Mouse (Mus musculus): ENCODE results near the gene Marveld2.

Marveld2 gene

DNA sequence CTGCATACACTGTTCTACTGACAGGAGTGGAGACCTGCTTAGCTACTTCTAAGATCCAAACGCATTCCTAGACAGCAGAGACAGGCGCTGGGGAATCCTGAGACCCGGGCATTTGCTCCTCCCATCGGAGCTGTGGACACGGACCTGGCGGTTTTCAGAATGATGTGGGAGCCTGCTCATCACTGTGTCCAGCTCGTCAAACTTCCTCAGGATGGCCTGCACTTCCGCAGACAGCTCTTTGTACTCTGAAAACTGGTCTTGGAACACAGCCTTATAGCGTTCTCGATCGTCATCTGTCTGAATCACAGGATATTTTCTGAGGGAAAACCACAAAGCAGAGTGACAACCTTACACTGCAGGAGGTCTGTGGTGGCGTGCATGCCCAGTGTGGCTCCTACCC, 16.5 kb downstream of the Marveld2 start:
- DNase-seq (ENCODE audit: low spot score) = no peak

DNA sequence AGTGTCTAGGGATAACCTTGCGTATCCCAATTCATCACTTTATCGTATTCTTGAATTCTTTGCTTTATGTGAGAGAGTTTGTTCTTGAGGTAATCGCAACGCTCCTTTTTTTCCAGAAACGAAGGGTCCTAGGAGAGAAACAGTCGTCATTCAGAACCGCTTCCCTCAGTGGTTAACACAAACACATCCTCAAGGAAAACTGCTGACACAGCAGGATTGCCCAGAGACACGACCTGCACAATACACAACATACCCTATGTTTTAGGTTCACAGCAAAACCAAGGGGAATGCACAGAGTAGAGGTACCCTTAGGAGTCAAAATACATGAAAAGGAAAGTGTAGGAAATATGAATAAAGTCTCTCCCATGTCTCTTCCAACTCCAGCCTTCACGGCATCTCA, 19.5 kb downstream of the Marveld2 start:
- no peak for DNase-seq (ENCODE audit: low spot score)

DNA sequence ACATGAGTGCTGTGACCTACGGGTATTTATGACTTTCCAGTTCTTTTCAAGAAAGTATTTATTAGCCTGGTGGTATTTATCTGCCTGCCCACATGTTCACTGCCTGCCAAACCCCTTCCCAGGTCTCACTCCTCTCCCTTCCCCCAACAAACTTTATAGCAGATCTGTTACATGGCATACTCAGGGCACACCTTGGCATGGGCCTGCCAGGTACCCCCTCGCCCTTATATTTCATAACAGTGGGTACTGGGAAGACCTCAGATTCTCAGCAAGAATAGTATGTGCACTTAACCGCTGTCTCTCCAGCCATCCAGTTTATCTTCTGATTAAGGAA, 21.3 kb downstream of the Marveld2 start:
- no peak for DNase-seq (ENCODE audit: low spot score)

DNA sequence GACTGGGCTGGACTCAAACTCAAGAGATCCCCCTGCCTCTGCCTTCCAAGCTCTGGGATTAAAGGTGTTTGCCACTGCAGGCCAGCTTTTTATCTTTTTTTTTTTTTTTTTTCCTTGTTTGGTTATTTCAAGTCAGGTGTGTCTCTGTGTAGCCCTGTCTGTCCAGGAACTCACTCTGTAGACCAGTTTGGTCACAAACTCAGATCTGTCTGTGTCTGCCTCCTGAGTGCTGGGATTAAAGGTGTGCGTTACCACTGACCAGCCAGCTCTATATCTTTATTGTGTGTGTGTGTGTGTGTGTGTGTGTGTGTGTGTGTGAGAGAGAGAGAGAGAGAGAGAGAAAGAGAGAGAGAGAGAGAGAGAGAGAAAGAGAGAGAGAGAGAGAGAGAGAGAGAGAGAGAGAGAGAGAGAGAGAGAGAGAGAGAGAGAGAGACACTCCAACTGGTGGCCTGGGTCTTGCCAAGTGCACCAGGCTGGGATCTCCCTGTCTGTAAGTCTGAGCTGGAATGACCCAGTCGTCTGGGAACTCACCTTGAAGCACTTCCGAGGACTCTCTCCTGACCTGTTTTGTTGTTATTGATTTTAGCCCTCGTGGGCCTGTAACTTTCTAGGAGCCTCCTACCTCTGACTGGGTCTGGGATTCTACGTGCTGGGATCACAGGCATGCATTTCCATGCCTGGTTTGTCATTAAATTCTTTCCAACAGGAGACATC, 21.8 kb downstream of the Marveld2 start:
- DNase-seq (ENCODE audit: low spot score) = no peak

DNA sequence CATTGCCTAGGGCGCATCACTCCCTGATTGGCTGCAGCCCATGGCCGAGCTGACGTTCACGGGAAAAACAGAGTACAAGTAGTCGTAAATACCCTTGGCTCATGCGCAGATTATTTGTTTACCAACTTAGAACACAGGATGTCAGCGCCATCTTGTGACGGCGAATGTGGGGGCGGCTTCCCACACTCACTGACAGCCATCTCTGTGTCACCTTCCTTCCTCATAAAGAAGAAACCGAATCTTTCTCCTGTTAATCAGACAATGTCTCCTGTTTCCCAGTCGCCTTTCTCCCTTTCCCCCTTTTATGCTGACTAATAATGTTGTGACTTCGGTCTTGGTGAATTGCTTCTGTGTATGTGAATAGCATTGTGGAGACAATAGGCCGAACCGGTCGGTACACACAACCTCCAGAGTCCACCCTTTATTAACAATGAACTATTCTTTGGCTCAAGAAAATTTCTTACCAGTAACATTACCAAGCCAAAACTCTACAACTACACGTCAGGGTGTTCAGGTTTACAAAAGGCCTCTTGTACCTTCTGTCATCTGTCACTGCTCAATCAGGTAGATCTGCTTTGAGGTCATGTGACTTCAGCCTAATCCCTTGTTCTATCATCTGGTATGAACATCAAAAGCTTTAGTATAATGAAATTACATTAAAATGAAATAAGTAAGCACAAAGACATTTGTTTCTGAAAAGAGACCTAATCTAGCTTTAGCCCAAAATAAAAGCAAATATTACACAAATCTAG, 22.6 kb downstream of the Marveld2 start:
- DNase-seq (ENCODE audit: low spot score) = no peak

DNA sequence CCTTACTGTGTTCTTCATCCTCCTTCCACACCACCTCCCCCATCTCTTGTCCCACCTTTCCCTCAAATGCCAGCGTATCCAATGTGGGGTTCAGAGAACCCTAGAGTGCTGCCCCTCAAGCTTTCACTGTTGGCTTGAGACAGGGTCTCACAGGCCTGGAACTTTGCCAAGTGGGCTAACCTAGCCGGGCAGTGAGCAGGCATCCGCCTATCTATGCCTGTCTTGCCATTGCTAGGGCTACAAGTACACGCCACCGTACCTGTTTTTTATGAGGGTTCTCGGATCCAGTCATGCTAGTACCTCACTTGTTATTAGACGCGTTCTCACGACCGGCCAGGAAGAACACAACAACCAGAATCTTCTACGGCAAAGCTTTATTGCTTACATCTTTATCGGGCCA, 28.1 kb downstream of the Marveld2 start:
- DNase-seq (ENCODE audit: low spot score) = no peak

DNA sequence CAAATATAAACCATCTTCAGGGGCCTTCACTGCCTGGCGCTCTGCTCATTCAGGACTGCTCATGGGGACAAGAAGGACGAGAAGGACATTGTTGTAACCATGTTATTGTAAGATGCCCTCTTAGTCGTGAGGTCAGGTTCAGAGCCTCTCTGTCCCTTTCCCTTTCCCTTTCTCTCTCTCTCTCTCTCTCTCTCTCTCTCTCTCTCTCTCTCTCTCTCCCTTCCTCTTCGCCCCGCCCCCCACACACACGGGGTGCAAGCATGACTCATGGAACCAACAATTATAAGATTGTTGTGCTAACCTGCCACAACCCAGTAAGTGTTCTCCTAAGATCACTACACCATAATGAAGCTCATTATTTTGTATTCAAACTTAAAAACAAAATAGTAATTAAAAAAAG, 34.6 kb downstream of the Marveld2 start:
- DNase-seq (ENCODE audit: low spot score) = no peak

DNA sequence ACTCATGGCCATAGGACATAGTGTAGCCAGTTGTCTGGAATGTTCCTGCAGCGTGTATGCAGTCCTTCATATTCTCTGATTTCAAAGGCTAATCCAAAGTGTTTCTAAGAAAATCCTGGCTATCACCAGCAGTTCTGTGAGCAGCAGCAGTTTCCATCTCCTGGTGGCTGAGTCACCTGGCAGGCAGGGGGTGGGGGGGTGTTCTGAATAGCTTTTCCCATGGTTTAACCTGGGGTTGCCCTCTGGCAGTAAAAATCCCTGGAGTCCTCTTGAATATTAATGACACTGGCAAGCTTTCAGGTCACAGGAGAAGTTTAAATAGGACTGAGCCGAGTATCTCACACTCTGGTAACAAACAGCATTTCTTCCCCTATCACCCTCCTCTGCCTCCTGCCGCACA, 35.1 kb downstream of the Marveld2 start:
- no peak for DNase-seq (ENCODE audit: low spot score)

DNA sequence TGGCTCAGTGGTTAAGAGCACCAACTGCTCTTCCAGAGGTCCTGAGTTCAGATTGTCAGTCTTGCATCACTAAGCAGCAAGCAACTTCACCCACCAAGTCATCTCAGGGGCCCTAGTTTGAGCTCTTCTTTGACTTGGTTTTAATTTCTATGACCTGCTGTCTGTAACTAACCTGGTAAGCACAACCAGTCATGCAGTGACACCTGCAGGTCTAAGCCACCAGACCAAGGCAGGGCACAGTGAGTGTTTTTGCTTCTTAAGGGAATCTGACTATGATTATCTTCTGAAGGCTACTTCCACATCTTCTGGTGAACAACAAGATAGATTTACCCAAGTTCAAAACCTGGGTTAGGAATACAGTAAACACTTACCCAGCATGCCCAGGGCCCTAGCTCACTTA, 36.8 kb downstream of the Marveld2 start:
- DNase-seq (ENCODE audit: low spot score) = no peak

DNA sequence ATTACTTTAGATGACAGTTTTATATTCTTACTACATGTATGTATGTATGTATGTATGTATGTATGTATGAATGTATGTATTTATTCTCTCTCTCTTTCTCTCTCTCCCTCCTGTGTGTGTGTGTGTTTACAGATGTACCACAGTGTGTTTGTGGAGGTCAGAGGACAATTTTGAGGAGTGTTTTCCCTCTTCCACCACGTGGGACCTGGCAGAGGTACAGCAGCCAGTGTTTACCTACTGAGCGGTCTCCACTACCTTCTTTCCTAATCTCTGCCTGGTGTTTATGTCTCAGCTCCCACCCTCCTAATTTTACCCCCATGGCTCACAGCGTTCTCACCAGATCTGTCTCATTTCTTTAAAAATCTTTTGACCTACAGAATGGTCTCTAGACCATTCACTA, 37.6 kb downstream of the Marveld2 start:
- no peak for DNase-seq (ENCODE audit: low spot score)

DNA sequence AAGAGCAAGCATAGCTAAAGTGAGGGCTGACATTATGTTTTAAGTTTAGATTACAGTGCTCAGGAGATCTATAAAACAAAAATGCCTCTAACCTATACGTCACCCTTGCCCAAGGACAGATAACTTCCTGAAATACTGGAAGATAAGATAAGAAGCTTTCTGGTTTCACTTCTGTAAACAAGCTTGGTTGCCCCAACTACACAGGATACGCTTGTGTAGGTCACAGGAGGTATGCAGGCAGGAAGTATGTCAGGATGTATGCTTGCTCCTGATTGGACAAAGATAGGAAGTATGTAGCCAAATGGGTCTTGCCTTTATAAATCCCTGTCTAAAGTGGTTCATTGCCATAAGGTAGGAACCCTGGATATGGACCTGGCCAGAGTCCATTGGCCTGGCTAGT, 40.8 kb downstream of the Marveld2 start:
- DNase-seq (ENCODE audit: low spot score) = no peak

DNA sequence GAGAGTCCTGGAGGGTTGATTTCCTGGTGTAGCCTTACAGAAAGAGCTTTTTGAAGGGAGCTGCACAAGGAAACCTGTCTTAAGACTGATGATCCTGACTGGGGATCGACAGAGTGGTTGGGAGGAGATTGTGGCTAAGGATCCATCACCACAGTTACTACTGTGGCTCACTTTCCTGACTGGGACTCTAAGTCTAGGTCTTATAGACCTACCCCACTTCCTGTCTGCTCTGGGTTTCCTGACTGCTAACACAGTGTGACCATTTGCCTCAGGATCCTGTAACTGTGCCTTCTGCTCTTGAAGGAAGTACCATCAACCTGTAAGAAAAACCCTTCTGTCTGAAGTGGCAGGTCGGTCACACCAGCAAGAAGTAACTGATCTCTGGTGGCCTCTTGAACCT, 46.1 kb downstream of the Marveld2 start:
- no peak for DNase-seq (ENCODE audit: low spot score)

DNA sequence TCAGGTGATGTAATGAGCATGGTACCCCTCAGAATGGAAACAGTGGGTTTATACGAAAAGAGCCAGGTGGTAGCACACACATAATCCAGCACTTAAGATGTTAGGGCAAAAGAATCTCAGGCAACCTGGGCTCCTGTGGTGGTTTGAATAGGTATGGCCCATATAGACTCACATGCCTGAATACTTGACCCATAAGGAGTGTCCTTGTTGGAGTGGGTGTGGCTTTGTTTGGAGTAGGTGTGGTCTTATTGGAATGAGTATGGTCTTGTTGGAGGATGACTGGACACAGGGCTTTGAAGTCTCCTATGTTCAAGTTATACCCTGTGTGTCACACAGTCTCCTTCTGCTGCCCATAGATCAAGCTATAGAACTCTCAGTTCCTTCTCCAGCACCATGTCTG, 48.4 kb downstream of the Marveld2 start:
- no peak for DNase-seq (ENCODE audit: low spot score)

DNA sequence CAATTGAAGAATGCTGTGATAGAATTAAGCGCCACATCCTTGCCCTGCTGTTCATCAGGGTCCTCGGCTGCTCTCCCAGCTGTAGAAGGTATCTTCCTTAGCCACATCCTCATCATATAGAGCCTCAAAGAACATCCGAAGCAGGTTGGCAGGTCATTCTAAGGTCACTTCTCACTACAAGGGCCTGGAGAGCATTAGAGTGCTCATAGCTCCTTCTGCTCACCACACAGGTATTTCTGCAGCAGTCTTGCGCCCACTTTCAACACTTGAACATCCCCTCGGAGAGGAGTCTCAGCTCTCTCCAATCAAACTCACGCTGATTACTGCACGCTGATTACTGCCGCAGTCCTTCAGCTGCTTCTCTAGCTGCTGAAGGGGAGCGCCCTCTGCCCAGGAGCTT, 57.3 kb downstream of the Marveld2 start:
- DNase-seq (ENCODE audit: low spot score) = no peak

DNA sequence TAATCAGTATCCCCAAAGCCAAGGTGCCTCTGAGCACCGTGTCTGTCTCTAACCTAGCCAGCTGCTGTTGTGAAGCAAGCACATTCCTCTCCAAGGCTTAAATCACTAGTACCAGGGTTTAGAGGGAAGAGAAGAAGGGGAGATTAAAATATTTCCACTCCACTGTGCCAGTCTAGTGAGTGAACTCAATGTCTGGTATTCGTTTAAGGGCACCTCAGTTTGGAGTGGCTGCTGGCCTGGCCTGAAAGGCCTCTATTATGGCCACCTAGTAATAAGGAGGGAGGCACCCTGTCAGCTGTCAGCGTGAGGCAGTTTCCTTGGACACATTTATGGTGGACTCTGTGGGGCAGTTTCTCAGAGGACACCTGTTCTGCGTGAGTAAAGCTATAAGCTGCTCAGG, 59.8 kb downstream of the Marveld2 start:
- no peak for DNase-seq (ENCODE audit: low spot score)

DNA sequence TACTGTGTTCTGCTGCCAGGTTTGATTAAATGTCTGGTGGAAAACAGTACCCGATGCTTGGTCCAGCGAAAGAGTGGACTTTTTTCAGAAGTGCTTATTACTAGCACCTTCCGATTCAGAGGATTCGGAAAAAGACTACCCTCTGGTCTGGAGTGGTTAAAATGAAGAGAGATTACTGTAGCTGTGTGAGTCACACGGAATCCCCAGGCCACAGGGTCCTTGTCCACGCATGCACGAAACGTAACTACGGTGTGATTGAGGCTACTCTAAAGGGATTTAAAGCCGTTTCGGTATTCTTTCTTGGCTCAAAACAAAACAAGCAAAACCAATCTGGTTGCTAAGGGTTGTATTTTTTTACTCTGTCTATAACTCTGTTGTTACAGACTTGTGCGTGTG, 63.7 kb downstream of the Marveld2 start:
- no peak for DNase-seq (ENCODE audit: low spot score)

DNA sequence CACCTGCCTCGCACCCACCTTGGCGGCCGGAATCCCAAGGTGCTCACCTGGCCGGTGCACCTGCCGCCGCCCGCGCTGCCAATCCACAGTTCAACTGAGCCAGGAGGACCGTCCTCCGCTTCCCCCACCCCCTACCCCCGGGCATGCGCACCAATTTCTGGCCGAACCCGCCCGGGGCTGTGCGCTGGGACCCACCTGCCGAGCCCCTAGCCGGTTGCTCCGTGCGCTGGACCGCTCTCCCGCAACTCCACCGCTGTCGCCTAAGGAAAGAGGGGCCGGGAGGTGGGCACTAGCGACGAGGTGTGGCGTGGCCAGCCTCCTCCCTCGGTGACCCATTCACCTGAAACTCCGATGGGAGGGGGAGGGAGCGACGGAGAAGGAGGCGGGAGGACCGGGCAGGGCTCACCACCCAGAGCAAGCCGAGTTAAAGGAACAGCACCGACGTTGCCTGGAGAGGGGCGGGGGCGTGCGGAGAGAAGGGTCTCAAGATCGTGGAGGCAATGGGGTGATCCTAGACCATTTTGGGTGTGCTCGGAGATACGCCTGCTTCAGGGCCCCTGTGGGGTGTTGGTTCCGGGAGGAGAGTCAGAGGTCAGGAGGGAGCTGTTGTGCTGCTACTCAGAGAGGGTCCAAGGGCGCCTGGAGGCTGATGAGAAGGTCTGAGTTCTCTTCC, 64.3 kb downstream of the Marveld2 start, which contains the start of gene Ocln:
Gene Ocln, minus strand, starts transcription at position 350 of the 673 bp plus-strand sequence.
- no peak for DNase-seq (ENCODE audit: low spot score)

DNA sequence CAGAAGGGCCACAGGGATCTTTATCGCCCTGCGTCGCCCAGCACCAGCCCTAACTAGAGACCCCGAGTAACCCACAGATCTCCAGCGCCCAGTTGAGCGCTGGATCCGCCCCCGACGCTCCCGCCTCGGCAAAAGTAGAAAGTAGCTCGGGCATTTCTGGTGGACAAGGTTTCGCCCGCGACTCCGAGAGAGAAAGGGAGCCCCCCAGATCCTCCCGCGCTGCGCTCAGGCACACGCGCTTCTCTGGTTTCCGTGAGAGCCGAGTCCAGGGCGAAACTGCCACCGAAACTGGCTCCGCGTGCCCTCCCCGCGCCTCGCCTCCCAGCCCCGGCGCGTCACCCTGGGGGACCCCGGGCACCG, 64.8 kb downstream of the Marveld2 start:
- no peak for DNase-seq (ENCODE audit: low spot score)

DNA sequence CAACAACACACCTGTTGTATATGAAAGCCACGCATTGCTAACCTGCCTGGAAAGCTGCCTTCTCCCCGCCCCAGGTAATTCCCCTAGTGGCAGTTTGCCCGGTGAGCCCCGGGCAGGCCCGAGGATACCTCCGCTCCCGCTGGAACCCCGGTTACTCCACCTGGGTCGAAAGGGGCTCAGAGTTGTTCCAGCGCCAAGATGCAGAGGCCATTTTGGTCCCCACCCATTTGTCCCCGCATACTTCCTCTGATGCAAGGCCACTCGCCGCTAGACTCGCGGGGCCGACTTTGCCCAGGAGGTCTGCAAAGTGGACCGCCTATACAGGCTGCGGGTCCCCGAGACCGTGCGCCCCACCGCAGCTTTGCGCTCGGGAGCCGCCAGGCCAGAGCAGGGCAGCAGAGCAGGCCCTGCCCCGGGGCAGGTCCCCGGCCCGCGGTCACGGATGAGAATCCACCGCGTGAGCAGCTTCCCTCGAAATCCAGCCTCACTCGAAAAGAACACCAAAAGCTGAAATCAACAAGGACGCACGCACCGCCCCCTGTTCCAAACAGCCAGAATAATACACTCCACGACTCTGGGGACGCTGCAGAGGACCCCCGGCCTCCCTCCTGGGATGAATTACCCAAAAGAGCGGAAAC, 65.3 kb downstream of the Marveld2 start:
- DNase-seq (ENCODE audit: low spot score) = no peak

DNA sequence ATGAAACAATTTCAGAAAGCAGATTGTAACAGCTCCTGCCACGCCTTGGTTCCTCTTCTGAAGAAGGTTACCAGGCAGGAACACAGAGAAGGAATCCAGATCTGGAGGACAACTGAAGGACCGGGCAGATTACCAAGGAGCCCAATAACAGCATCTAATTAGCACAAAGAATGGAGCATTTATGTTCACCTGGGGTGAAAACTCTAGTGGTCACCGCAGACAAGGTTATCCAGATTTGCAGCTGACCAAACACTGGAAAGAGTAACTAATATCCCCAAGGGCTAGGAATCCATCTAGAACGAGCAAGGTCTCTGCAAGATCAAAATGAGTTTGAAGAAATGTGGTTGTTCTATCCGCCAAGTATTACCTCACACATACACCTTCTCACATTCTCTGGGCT, 69.5 kb downstream of the Marveld2 start:
- DNase-seq (ENCODE audit: low spot score) = no peak

Data from left cerebral cortex, adult 11 months (tissue).